Mouse (Mus musculus): ENCODE results near the gene Mgll. TPM values are rescaled to one million over a fixed set of nuclear protein-coding genes. Genes with fewer than 3 reads are reported as not detected.

Mgll gene
- polyA plus RNA-seq, 1 experiment: 128 TPM

- Histone ChIP-seq H3K4me1 (ENCODE audit: control insufficient read depth, insufficient read depth, low read length) (no peaks in the 10 kb centered on the region), H3K4me3 (replicated peaks; ENCODE audit: extremely low read depth, low read depth, low read length) (no peak overlapping the region)
- no peak for DNase-seq
- TF ChIP-seq POLR2A (IDR thresholded peaks at IDR 0.05; ENCODE audit: borderline replicate concordance, extremely low read depth, low read depth, low read length): no peak
- no peak for TF ChIP-seq CTCF (IDR thresholded peaks at IDR 0.05; ENCODE audit: insufficient read depth, low read length)
- WGBS: 72% methylated on average over 15 of the region's 15 CpGs
These were observed 104.2 kb downstream of the Mgll start for GRCm38 (mm10) chr6:88828206-88829009.

GRCm38 (mm10) chr6:88829579-88829978 lies 105.4 kb downstream of the Mgll start:
- WGBS: 83% methylated on average over 4 of the region's 4 CpGs
- no peak for TF ChIP-seq CTCF (IDR thresholded peaks at IDR 0.05; ENCODE audit: insufficient read depth, low read length)
- no peak for TF ChIP-seq POLR2A (IDR thresholded peaks at IDR 0.05; ENCODE audit: borderline replicate concordance, extremely low read depth, low read depth, low read length)
- Histone ChIP-seq H3K4me3 (replicated peaks; ENCODE audit: extremely low read depth, low read depth, low read length) (no peak overlapping the region), H3K4me1 (ENCODE audit: control insufficient read depth, insufficient read depth, low read length) (no peaks in the 10 kb centered on the region)
- DNase-seq: no peak

- no peak overlapping the region for H3K4me3 ChIP-seq (replicated peaks; ENCODE audit: extremely low read depth, low read depth, low read length)
- no peak for DNase-seq
- WGBS: 80% methylated on average over 6 of the region's 6 CpGs
- no peaks in the 10 kb centered on the region for H3K4me1 ChIP-seq (ENCODE audit: control insufficient read depth, insufficient read depth, low read length)
- TF ChIP-seq CTCF (IDR thresholded peaks at IDR 0.05; ENCODE audit: insufficient read depth, low read length) (no peak), POLR2A (IDR thresholded peaks at IDR 0.05; ENCODE audit: borderline replicate concordance, extremely low read depth, low read depth, low read length) (no peak)
These were observed 106.0 kb downstream of the Mgll start for GRCm38 (mm10) chr6:88830112-88830702.

- H3K4me1 ChIP-seq (ENCODE audit: control insufficient read depth, insufficient read depth, low read length): no peaks in the 10 kb centered on the region
- TF ChIP-seq POLR2A (IDR thresholded peaks at IDR 0.05; ENCODE audit: borderline replicate concordance, extremely low read depth, low read depth, low read length) (no peak), CTCF (IDR thresholded peaks at IDR 0.05; ENCODE audit: insufficient read depth, low read length) (peak; percentile 91)
- 27% methylated on average over 8 of the region's 8 CpGs for WGBS
- peak; percentile 55 for DNase-seq
- H3K4me3 ChIP-seq (replicated peaks; ENCODE audit: extremely low read depth, low read depth, low read length): no peak overlapping the region
These were observed 107.2 kb downstream of the Mgll start for GRCm38 (mm10) chr6:88831456-88831855.

- no peak overlapping the region for H3K4me3 ChIP-seq (replicated peaks; ENCODE audit: extremely low read depth, low read depth, low read length)
- no peaks in the 10 kb centered on the region for H3K4me1 ChIP-seq (ENCODE audit: control insufficient read depth, insufficient read depth, low read length)
- WGBS: 77% methylated on average over 5 of the region's 5 CpGs
- DNase-seq: no peak
- no peak for TF ChIP-seq POLR2A (IDR thresholded peaks at IDR 0.05; ENCODE audit: borderline replicate concordance, extremely low read depth, low read depth, low read length)
- TF ChIP-seq CTCF (IDR thresholded peaks at IDR 0.05; ENCODE audit: insufficient read depth, low read length): no peak
These were observed 108.5 kb downstream of the Mgll start for GRCm38 (mm10) chr6:88832663-88833062.

- Histone ChIP-seq H3K4me1 (ENCODE audit: control insufficient read depth, insufficient read depth, low read length) (no peaks in the 10 kb centered on the region), H3K4me3 (replicated peaks; ENCODE audit: extremely low read depth, low read depth, low read length) (no peak overlapping the region)
- 66% methylated on average over 5 of the region's 5 CpGs for WGBS
- DNase-seq: no peak
- TF ChIP-seq POLR2A (IDR thresholded peaks at IDR 0.05; ENCODE audit: borderline replicate concordance, extremely low read depth, low read depth, low read length): no peak
- TF ChIP-seq CTCF (IDR thresholded peaks at IDR 0.05; ENCODE audit: insufficient read depth, low read length): no peak
These were observed 109.3 kb downstream of the Mgll start for GRCm38 (mm10) chr6:88833340-88834140.

- WGBS: 65% methylated on average over 5 of the region's 5 CpGs
- Histone ChIP-seq H3K4me1 (ENCODE audit: control insufficient read depth, insufficient read depth, low read length) (no peaks in the 10 kb centered on the region), H3K4me3 (replicated peaks; ENCODE audit: extremely low read depth, low read depth, low read length) (no peak overlapping the region)
- no peak for DNase-seq
- TF ChIP-seq POLR2A (IDR thresholded peaks at IDR 0.05; ENCODE audit: borderline replicate concordance, extremely low read depth, low read depth, low read length): no peak
- no peak for TF ChIP-seq CTCF (IDR thresholded peaks at IDR 0.05; ENCODE audit: insufficient read depth, low read length)
These were observed 110.8 kb downstream of the Mgll start for GRCm38 (mm10) chr6:88835047-88835446.

GRCm38 (mm10) chr6:88836178-88836819 lies 112.1 kb downstream of the Mgll start:
- DNase-seq: no peak
- H3K4me3 ChIP-seq (replicated peaks; ENCODE audit: extremely low read depth, low read depth, low read length): no peak overlapping the region
- peaks cover 5% of the 10 kb centered on the region for H3K4me1 ChIP-seq (ENCODE audit: control insufficient read depth, insufficient read depth, low read length)
- 78% methylated on average over 28 of the region's 28 CpGs for WGBS
- TF ChIP-seq POLR2A (IDR thresholded peaks at IDR 0.05; ENCODE audit: borderline replicate concordance, extremely low read depth, low read depth, low read length) (0 out of 2 replicates have a peak, but pooled peaks have one; percentile 10), CTCF (IDR thresholded peaks at IDR 0.05; ENCODE audit: insufficient read depth, low read length) (no peak)

GRCm38 (mm10) chr6:88837999-88838398 lies 113.8 kb downstream of the Mgll start:
- TF ChIP-seq POLR2A (IDR thresholded peaks at IDR 0.05; ENCODE audit: borderline replicate concordance, extremely low read depth, low read depth, low read length) (no peak), CTCF (IDR thresholded peaks at IDR 0.05; ENCODE audit: insufficient read depth, low read length) (no peak)
- DNase-seq: no peak
- no peak overlapping the region for H3K4me3 ChIP-seq (replicated peaks; ENCODE audit: extremely low read depth, low read depth, low read length)
- 93% methylated on average over 12 of the region's 12 CpGs for WGBS
- peaks cover 5% of the 10 kb centered on the region for H3K4me1 ChIP-seq (ENCODE audit: control insufficient read depth, insufficient read depth, low read length)

Data from lung, adult 2 months (tissue).